Mouse (Mus musculus) brain, embryonic 14.5 days (tissue): ENCODE data around the gene Apba2.

ENCODE experiments used
- CTCF ChIP-seq: fragments of 200-500 bp; IDR thresholded peaks from 2 replicates; pipeline ENCODE4 v1.5.1; 2012; ENCODE audit warnings: inconsistent platforms, mild to moderate bottlenecking, moderate library complexity, borderline replicate concordance; ENCODE audit not compliant: insufficient read depth, insufficient read length; ENCODE audit errors: extremely low read depth
- POLR2A ChIP-seq: fragments of 200-500 bp; IDR thresholded peaks from 2 replicates; pipeline ENCODE4 v1.6.1; 2012; ENCODE audit warnings: mild to moderate bottlenecking, inconsistent platforms, borderline replicate concordance; ENCODE audit not compliant: poor library complexity, insufficient read depth, insufficient read length, severe bottlenecking; ENCODE audit errors: extremely low read depth

GRCm38 (mm10) chr7:64501536-64502270, at the start of gene Apba2:
- TF ChIP-seq POLR2A: peak; percentile 73
- peak; percentile 81 for TF ChIP-seq CTCF
